Mouse (Mus musculus) MEL (cell line): ENCODE measurements around the gene Aes. TPM values are rescaled to one million over a fixed set of nuclear protein-coding genes. Genes with fewer than 3 reads are reported as not detected.

Experiments
- DNase-seq: peaks from one replicate; pipeline ENCODE4 v3.0.0; 2011; ENCODE audit warnings: low read depth, low spot score
- H3K27ac ChIP-seq: 2 replicates; pipeline ENCODE4 v1.5.1; 2012; ENCODE audit warnings: low read depth, mild to moderate bottlenecking, control low read depth, low read length, moderate library complexity; ENCODE audit not compliant: control insufficient read depth
- H3K27me3 ChIP-seq, 2 experiments: fragments of 150-350 bp in 1 of 2; sonication (generic) in 1 of 2; 2 replicates each; pipeline ENCODE4 v1.6.1; 2012; ENCODE audit warnings: low read length in 2 of 2, mild to moderate bottlenecking in 2 of 2, improper control_type of control experiment in 1 of 2, moderate library complexity in 1 of 2; ENCODE audit not compliant: insufficient read depth in 2 of 2, control insufficient read depth in 1 of 2
- H3K36me3 ChIP-seq, 2 experiments: 2 replicates each; pipeline ENCODE4 v1.6.1; 2012 to 2014; ENCODE audit warnings: low read length in 2 of 2, improper control_type of control experiment in 1 of 2, inconsistent platforms in 1 of 2, mild to moderate bottlenecking in 1 of 2; ENCODE audit not compliant: insufficient read depth in 2 of 2, control insufficient read depth in 1 of 2
- H3K4me1 ChIP-seq, 2 experiments: fragments of 150-350 bp in 1 of 2; sonication (generic) in 1 of 2; 2 replicates each; pipeline ENCODE4 v1.6.1; 2012; ENCODE audit warnings: low read length in 2 of 2, improper control_type of control experiment in 1 of 2, mild to moderate bottlenecking in 1 of 2; ENCODE audit not compliant: insufficient read depth in 2 of 2, control insufficient read depth in 1 of 2
- H3K4me3 ChIP-seq, 2 experiments: fragments of 150-350 bp in 1 of 2; sonication (generic) in 1 of 2; 2 replicates each; pipeline ENCODE4 v1.5.1; 2012; ENCODE audit warnings: low read depth in 2 of 2, low read length in 2 of 2, mild to moderate bottlenecking in 2 of 2, moderate library complexity in 2 of 2, control low read depth in 1 of 2, improper control_type of control experiment in 1 of 2; ENCODE audit not compliant: control insufficient read depth in 1 of 2, insufficient read depth in 1 of 2
- H3K79me2 ChIP-seq: 2 replicates; pipeline ENCODE4 v1.6.1; 2012; ENCODE audit warnings: mild to moderate bottlenecking, low read length, moderate library complexity; ENCODE audit not compliant: control insufficient read depth, poor library complexity, insufficient read depth
- H3K9ac ChIP-seq: 2 replicates; pipeline ENCODE4 v1.6.1; 2012; ENCODE audit warnings: low read depth, mild to moderate bottlenecking, control low read depth, low read length, moderate library complexity; ENCODE audit not compliant: control insufficient read depth, poor library complexity, severe bottlenecking
- H3K9me3 ChIP-seq: fragments of 150-350 bp; sonication (generic); replicated peaks from 2 replicates; pipeline ENCODE4 v1.6.1; 2012; ENCODE audit warnings: mild to moderate bottlenecking, low read length, improper control_type of control experiment, moderate library complexity; ENCODE audit not compliant: insufficient read depth
- BHLHE40 ChIP-seq: IDR thresholded peaks from 2 replicates; pipeline ENCODE4 v1.6.1; 2012; ENCODE audit warnings: low read depth, mild to moderate bottlenecking, inconsistent platforms, low read length, improper control_type of control experiment, borderline replicate concordance
- CHD1 ChIP-seq: IDR thresholded peaks from 2 replicates; pipeline ENCODE4 v1.6.1; 2012; ENCODE audit warnings: low read depth, mild to moderate bottlenecking, inconsistent platforms, low read length, improper control_type of control experiment
- CHD2 ChIP-seq: IDR thresholded peaks from 2 replicates; pipeline ENCODE4 v1.6.1; 2011; ENCODE audit warnings: low read length, improper control_type of control experiment
- CTCF ChIP-seq, 3 experiments: IDR thresholded peaks in 2 of 3; conservative IDR thresholded peaks in 1 of 3; 2 replicates each; pipeline ENCODE4 v1.5.1; 2011 to 2012; ENCODE audit warnings: low read length in 3 of 3, low read depth in 2 of 3, mild to moderate bottlenecking in 2 of 3, improper control_type of control experiment in 1 of 3, inconsistent platforms in 1 of 3, mixed read lengths in 1 of 3, moderate library complexity in 1 of 3; ENCODE audit not compliant: control insufficient read depth in 1 of 3, insufficient read depth in 1 of 3, poor library complexity in 1 of 3, severe bottlenecking in 1 of 3
- E2F4 ChIP-seq: IDR thresholded peaks from 2 replicates; pipeline ENCODE4 v1.6.1; 2011; ENCODE audit warnings: low read depth, low read length, improper control_type of control experiment, borderline replicate concordance
- EP300 ChIP-seq, 2 experiments: IDR thresholded peaks; 2 replicates each; pipeline ENCODE4 v1.6.1; 2011; ENCODE audit warnings: improper control_type of control experiment in 2 of 2, low read length in 2 of 2, low read depth in 1 of 2, mild to moderate bottlenecking in 1 of 2
- ETS1 ChIP-seq: IDR thresholded peaks from 2 replicates; pipeline ENCODE4 v1.6.1; 2012; ENCODE audit warnings: low read depth, mild to moderate bottlenecking, inconsistent platforms, low read length, improper control_type of control experiment, moderate library complexity
- GABPA ChIP-seq: IDR thresholded peaks from 2 replicates; pipeline ENCODE4 v1.6.1; 2012; ENCODE audit warnings: low read depth, mild to moderate bottlenecking, inconsistent platforms, low read length, improper control_type of control experiment, moderate library complexity
- GATA1 ChIP-seq: IDR thresholded peaks from 2 replicates; pipeline ENCODE4 v1.6.1; 2011; ENCODE audit warnings: low read depth, low read length, improper control_type of control experiment
- KAT2A ChIP-seq: conservative IDR thresholded peaks from 2 replicates; pipeline ENCODE4 v1.6.1; 2012; ENCODE audit warnings: low read depth, low read length, improper control_type of control experiment, inconsistent platforms
- MEF2A ChIP-seq: IDR thresholded peaks from 2 replicates; pipeline ENCODE4 v1.6.1; 2014; ENCODE audit warnings: low read depth, mild to moderate bottlenecking, inconsistent platforms, low read length, improper control_type of control experiment; ENCODE audit not compliant: poor library complexity, insufficient replicate concordance, severe bottlenecking; ENCODE audit errors: extremely low read depth
- MXI1 ChIP-seq: IDR thresholded peaks from 2 replicates; pipeline ENCODE4 v1.6.1; 2011; ENCODE audit warnings: mild to moderate bottlenecking, low read depth, low read length, improper control_type of control experiment
- MYB ChIP-seq: IDR thresholded peaks from 2 replicates; pipeline ENCODE4 v1.6.1; 2011; ENCODE audit warnings: mild to moderate bottlenecking, low read depth, low read length, improper control_type of control experiment
- MYC ChIP-seq: IDR thresholded peaks from 2 replicates; pipeline ENCODE4 v1.6.1; 2011; ENCODE audit warnings: low read depth, mild to moderate bottlenecking, low read length, improper control_type of control experiment, moderate library complexity
- POLR2A ChIP-seq, 2 experiments: IDR thresholded peaks; 2 replicates each; pipeline ENCODE4 v1.6.1; 2011 to 2012; ENCODE audit warnings: low read length in 2 of 2, mild to moderate bottlenecking in 2 of 2, control low read depth in 1 of 2, improper control_type of control experiment in 1 of 2, low read depth in 1 of 2, moderate library complexity in 1 of 2; ENCODE audit not compliant: control insufficient read depth in 1 of 2, insufficient read depth in 1 of 2, poor library complexity in 1 of 2
- POLR2AphosphoS2 ChIP-seq: IDR thresholded peaks from 2 replicates; pipeline ENCODE4 v1.6.1; 2011; ENCODE audit warnings: low read length, improper control_type of control experiment
- RCOR1 ChIP-seq: IDR thresholded peaks from 2 replicates; pipeline ENCODE4 v1.6.1; 2012; ENCODE audit warnings: low read depth, mild to moderate bottlenecking, inconsistent platforms, low read length, improper control_type of control experiment
- SIN3A ChIP-seq: IDR thresholded peaks from 2 replicates; pipeline ENCODE4 v1.6.1; 2012; ENCODE audit warnings: low read length, improper control_type of control experiment, inconsistent platforms
- SMC3 ChIP-seq: IDR thresholded peaks from 2 replicates; pipeline ENCODE4 v1.6.1; 2011; ENCODE audit warnings: low read depth, low read length, improper control_type of control experiment
- TBP ChIP-seq: IDR thresholded peaks from 2 replicates; pipeline ENCODE4 v1.8.0; 2011; ENCODE audit warnings: low read depth, low read length, improper control_type of control experiment
- TCF12 ChIP-seq: IDR thresholded peaks from 2 replicates; pipeline ENCODE4 v1.6.1; 2014; ENCODE audit warnings: low read depth, mild to moderate bottlenecking, inconsistent platforms, low read length, improper control_type of control experiment, moderate library complexity
- UBTF ChIP-seq: IDR thresholded peaks from 2 replicates; pipeline ENCODE4 v1.6.1; 2012; ENCODE audit warnings: low read depth, mild to moderate bottlenecking, inconsistent platforms, low read length, improper control_type of control experiment, moderate library complexity, borderline replicate concordance; ENCODE audit not compliant: insufficient read depth
- ZC3H11A ChIP-seq: IDR thresholded peaks from 2 replicates; pipeline ENCODE4 v1.6.1; 2012; ENCODE audit warnings: low read depth, mild to moderate bottlenecking, inconsistent platforms, low read length, improper control_type of control experiment
- ZKSCAN1 ChIP-seq: IDR thresholded peaks from 2 replicates; pipeline ENCODE4 v1.6.1; 2012; ENCODE audit warnings: low read depth, mild to moderate bottlenecking, inconsistent platforms, low read length, improper control_type of control experiment, moderate library complexity
- ZMIZ1 ChIP-seq: IDR thresholded peaks from 2 replicates; pipeline ENCODE4 v1.6.1; 2012; ENCODE audit warnings: low read depth, mild to moderate bottlenecking, inconsistent platforms, low read length, improper control_type of control experiment, moderate library complexity
- ZNF384 ChIP-seq: IDR thresholded peaks from 2 replicates; pipeline ENCODE4 v1.6.1; 2012; ENCODE audit warnings: low read depth, mild to moderate bottlenecking, inconsistent platforms, low read length, improper control_type of control experiment
- polyA plus RNA-seq, 2 experiments: library from polyadenylated mRNA; stranded (reverse) in 1 of 2; unstranded in 1 of 2; fragments of >175 nt in 1 of 2; fragments of >200 nt in 1 of 2; gene quantifications; 2 replicates each; pipeline versions ENCODE4 v1.2.1 to v1.2.4; 2012; ENCODE audit warnings: low replicate concordance in 2 of 2, low read depth in 1 of 2; ENCODE audit not compliant: insufficient read length in 2 of 2, insufficient read depth in 1 of 2, missing spikeins in 1 of 2
- total RNA-seq: library from RNA; depleted of rRNA; stranded (reverse); fragments of 300-350 nt; gene quantifications from 2 replicates; pipeline ENCODE4 v1.2.3, GENCODE M21; 2012

Gene Aes
- total and polyA plus RNA-seq, 3 experiments, result 197 to 355 TPM; not detected in 1

DNA sequence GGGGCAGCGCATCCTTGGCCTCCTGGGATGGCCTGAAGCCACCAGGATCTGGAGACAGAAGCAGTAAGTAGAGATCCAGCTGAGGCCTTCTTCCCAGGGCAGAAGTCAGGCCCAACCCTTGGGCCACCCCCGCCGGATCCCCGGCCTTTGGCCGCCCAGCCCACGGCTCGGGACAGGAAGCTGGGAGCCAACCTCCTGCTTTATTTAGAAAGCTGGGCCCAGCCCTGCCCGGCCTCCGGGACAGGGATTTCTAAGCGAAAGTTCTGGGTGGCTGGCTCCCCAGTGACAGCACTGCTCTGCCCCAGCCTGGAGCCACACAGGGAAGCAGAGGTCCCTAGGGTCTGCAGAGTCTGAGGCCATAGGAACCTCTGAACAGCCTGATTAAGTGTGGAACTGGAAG is 17.5 kb upstream of the Aes start:
- no peaks in the 10 kb centered on the region for H3K9me3 ChIP-seq
- no peak overlapping the region for H3K9ac ChIP-seq
- H3K4me1 ChIP-seq, result peaks cover 9 to 14% of the 10 kb centered on the region in 2 experiments
- no peak for DNase-seq
- H3K79me2 ChIP-seq, result peaks cover 62% of the 10 kb centered on the region
- TF ChIP-seq EP300 (IDR thresholded peaks at IDR 0.05; ENCODE audit: low read depth in 1 of 2, low read length in 2 of 2), result no peak
- TF ChIP-seq SIN3A, result no peak
- no peak for TF ChIP-seq POLR2AphosphoS2
- TF ChIP-seq CHD1, result no peak
- no peak for TF ChIP-seq RCOR1
- TF ChIP-seq TBP, result no peak
- no peak for TF ChIP-seq SMC3
- TF ChIP-seq CTCF (IDR thresholded peaks at IDR 0.05 in 2 of 3, conservative IDR thresholded peaks at IDR 0.05 in 1 of 3; ENCODE audit: control insufficient read depth in 1 of 3, insufficient read depth in 1 of 3, low read depth in 2 of 3, low read length in 3 of 3, poor library complexity in 1 of 3, severe bottlenecking in 1 of 3), result no peak
- no peak for TF ChIP-seq E2F4
- no peak for TF ChIP-seq MYB
- TF ChIP-seq ETS1, result no peak
- TF ChIP-seq BHLHE40, result no peak
- TF ChIP-seq CHD2, result no peak
- TF ChIP-seq KAT2A, result no peak
- TF ChIP-seq TCF12, result no peak
- no peak for TF ChIP-seq UBTF
- no peak for TF ChIP-seq GATA1
- peaks cover 0 to 8% of the 10 kb centered on the region in 2 experiments; a peak in 3 of 4 replicates for H3K36me3 ChIP-seq
- H3K27me3 ChIP-seq, result no peaks in the 10 kb centered on the region
- H3K27ac ChIP-seq, result no peak overlapping the region
- no peak overlapping the region for H3K4me3 ChIP-seq

DNA sequence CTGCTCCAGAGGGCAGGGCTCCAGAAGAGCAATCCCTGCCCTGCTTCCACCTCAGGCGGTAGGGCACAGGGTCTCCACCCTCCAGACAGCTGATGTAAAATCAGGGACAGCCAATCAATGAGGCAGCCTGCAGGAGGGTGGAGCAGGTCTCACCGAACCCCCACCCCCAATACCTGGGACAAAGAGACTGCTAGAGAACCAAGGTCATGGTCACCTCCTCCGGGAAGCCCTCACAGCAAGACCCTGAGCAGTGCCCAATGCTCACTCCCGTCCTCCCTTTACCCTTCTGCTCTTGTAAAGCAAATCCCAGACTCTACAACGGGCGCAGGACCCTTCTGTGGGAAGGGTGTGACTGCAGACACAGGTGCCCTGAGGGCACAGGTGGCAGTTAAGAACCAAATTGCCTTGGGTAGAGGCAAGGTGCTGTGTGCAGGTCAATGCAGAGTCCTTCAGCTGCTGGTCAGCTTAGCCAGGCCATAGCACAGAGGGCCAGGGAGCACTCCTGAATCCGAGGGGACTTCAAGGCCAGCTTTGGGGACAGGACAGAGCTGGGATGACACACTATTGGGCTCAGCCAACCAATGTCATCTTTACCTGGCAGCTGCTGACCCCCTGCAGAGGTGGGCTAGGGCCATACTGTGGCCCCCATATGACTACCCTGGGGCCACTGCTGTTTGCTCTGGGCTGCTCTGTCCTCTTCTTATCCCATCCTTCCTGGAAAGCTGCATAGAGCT is 16.4 kb upstream of the Aes start:
- DNase-seq, result no peak
- H3K4me1 ChIP-seq, result peaks cover 10 to 15% of the 10 kb centered on the region in 2 experiments
- TF ChIP-seq GABPA (no peak), MEF2A (no peak), KAT2A (no peak), BHLHE40 (no peak), ZC3H11A (no peak), ZKSCAN1 (no peak), MYC (no peak), SMC3 (no peak), POLR2A (IDR thresholded peaks at IDR 0.05; ENCODE audit: control insufficient read depth in 1 of 2, insufficient read depth in 1 of 2, low read depth in 1 of 2, low read length in 2 of 2, poor library complexity in 1 of 2) (no peak), ZNF384 (no peak), ZMIZ1 (no peak), MXI1 (no peak)
- peaks cover 57% of the 10 kb centered on the region for H3K79me2 ChIP-seq
- no peak overlapping the region for H3K27ac ChIP-seq
- no peak overlapping the region for H3K4me3 ChIP-seq
- H3K36me3 ChIP-seq, result peaks cover 0 to 8% of the 10 kb centered on the region in 2 experiments; a peak in 3 of 4 replicates
- H3K9me3 ChIP-seq, result no peaks in the 10 kb centered on the region
- no peaks in the 10 kb centered on the region for H3K27me3 ChIP-seq
- no peak overlapping the region; the same call in 1 of the 2 replicates for H3K9ac ChIP-seq
